Mouse (Mus musculus): ENCODE results near the gene Ceacam18. TPM values are rescaled to one million over a fixed set of nuclear protein-coding genes. Genes with fewer than 3 reads are reported as not detected.
A peak's percentile ranks its signal among the peaks of the same experiment; 100 is the strongest.
"Not testable (repeated sequence)": the region's sequence is repeated elsewhere in the genome, so short reads cannot be mapped to it uniquely, and the experiment has no call there.

Ceacam18 gene
- total RNA-seq, 2 experiments from 2014 or later = 0.12 TPM; not detected in 1

DNA sequence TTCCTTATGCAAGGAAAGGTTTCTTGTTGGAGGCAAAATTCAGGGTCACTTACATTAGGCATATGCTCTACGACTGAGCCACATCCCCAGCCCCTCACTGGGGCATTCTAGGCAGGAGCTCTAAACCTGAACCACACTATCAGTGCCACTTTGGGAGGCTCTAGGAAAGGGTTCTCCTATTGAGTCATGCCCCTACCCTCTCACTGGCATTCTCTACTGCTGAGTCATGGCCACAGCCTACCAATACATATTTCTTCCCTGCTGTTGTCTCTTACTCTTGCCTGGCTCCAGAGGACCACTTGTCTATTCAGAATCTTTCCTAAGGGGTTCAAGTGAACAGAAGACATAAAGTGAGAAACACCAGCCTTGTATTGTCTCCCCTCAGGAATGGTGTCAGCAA is 28.3 kb downstream of the Ceacam18 start:
- DNase-seq (ENCODE audit: extremely low spot score in 1 of 2, low spot score in 1 of 2) = no peak

- DNase-seq (ENCODE audit: extremely low spot score in 1 of 2, low spot score in 1 of 2) = not testable (repeated sequence)
Observed at GRCm38 (mm10) chr7:43667221-43667620, 32.7 kb downstream of the Ceacam18 start.

DNA sequence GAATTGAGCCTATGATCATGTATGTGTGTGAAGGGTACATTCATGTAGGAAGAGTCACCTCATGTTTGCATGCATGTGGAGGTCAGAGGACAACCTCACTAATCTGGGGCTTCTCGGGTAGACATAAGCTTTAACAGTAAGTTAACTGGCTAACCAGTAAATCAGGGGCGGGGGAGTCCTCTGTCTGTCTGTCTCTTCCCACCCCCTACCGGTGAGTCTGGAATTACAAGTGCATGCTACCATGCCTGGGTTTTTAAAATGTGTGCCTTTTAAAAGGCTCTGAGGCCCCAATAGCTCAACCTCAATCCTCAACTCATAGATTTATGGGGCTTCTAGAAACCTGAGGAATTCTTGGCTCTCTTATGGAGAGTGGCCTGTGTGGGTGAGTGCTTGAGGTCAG is 34.1 kb downstream of the Ceacam18 start:
- DNase-seq (ENCODE audit: extremely low spot score in 1 of 2, low spot score in 1 of 2) = peak in 1 of 2 experiments; percentile 12

DNA sequence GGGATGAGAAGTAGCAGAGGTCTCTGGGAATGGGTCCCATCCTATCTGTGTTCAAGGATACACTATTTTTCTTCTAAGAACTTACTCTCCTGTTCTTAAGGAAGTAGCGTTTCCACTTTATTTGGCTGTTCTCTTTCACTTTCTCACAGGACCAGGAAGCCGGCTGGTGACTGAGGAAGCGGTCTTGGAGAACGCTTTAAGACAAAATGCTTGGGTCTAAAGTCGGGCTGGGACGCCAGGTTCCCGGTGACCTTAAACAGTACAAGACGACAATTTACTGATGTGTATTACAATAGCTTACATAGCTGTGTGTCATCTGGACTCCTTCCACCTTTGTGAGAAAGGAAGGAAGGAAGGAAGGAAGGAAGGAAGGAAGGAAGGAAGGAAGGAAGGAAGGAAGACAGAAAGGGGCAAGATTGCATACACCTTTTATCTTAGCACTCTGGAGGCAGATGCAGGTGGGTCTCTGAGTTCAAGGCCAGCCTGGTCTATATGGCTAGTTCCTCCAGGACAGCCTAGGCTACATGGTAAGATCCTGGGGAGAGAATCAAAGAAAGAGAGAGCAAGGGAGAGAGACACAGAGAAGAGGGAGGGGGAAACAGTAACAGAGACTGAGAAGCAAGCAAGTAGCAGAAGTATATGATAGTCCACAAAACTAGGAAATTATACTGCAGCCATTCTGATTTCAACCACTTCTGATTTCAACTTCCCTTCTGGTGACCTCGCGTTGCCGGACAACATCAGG is 36.7 kb downstream of the Ceacam18 start:
- no peak for DNase-seq (ENCODE audit: extremely low spot score in 1 of 2, low spot score in 1 of 2)

DNA sequence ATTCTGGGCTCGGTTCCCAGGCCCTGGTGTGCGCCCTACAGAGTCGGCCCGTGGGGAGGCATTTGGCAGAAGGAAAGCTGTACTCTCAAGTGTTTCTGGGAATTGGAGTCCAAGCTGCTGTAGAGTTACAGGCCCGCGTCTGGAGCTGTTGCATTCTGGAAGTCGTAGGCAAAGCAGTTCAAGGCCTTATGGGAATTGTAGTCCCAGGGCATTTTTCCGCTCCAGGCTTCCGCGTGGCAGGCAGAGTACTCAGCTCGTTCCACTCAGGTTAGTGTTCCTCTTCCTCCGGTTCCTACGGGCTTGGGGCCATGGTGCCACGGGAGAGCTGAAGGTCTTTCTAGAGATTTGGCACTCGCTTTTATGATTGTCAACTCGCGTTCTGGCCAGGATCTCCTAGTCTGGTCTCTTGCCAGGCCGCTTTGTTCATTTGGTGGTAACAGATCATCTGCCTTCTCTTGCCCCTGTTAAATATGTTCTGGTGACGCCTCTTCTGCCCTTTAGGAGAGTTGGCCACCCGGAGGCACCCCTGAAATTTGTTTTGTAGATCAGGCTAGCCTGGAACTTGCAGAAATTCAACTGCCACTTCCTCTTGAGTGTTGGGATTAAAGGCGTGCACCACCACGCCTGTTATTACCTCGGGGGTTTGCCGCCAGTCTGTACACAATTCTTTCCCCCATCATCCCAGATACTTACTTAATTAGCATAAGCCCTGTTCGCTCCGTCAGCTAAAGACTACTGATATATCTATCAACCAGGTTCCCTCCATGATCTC is 37.5 kb downstream of the Ceacam18 start, which contains the start of gene Ctu1:
Gene Ctu1 (plus strand): TSS at position 208 of the 772 bp plus-strand sequence.
- peak; percentile 67 to 75 for DNase-seq (ENCODE audit: extremely low spot score in 1 of 2, low spot score in 1 of 2)

GRCm38 (mm10) chr7:43672581-43673260 is 38.2 kb downstream of the Ceacam18 start:
- DNase-seq (ENCODE audit: extremely low spot score in 1 of 2, low spot score in 1 of 2) = peak in 1 of 2 experiments; percentile 4

DNA sequence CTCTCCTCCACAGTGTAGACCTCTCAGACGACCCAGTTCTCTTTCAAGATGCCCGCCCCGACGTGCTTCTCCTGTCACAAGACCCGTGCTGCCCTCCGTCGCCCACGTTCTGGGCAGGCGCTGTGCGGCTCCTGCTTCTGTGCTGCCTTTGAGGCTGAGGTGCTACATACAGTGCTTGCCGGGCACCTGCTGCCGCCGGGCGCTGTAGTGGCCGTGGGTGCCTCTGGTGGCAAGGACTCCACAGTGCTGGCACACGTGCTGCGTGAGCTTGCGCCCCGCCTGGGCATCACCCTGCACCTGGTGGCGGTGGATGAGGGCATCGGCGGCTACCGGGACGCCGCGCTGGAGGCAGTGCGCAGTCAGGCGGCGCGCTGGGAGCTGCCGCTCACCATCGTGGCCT is 40.6 kb downstream of the Ceacam18 start:
- no peak for DNase-seq (ENCODE audit: extremely low spot score in 1 of 2, low spot score in 1 of 2)

GRCm38 (mm10) chr7:43678517-43678916 is 44.0 kb downstream of the Ceacam18 start:
- peak in 1 of 2 experiments; percentile 60 for DNase-seq (ENCODE audit: extremely low spot score in 1 of 2, low spot score in 1 of 2)

GRCm38 (mm10) chr7:43680960-43681359 is 46.5 kb downstream of the Ceacam18 start:
- DNase-seq (ENCODE audit: extremely low spot score in 1 of 2, low spot score in 1 of 2) = peak; percentile 52 to 76

GRCm38 (mm10) chr7:43682511-43682910 is 48.0 kb downstream of the Ceacam18 start:
- not testable (repeated sequence) for DNase-seq (ENCODE audit: extremely low spot score in 1 of 2, low spot score in 1 of 2)

DNA sequence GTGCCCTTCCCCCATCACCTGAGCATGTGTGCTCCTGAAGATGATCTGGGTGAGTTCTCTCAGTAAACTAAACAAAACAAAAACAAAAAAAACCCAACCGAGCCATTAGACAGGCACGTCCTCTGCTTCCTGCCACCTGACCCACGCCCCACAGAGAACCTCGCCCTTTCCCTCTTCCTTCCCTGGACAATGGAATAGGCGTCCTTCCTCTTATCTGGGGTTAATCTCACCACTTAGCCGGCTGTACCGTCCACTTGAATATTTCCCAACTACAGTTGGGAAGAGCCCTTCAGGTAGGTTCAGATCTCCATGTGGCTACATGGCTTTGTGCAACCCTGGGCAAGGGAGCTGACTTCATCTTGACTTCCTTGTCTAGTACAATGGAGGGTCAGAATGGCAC is 50.6 kb downstream of the Ceacam18 start:
- DNase-seq (ENCODE audit: extremely low spot score in 1 of 2, low spot score in 1 of 2) = no peak

DNA sequence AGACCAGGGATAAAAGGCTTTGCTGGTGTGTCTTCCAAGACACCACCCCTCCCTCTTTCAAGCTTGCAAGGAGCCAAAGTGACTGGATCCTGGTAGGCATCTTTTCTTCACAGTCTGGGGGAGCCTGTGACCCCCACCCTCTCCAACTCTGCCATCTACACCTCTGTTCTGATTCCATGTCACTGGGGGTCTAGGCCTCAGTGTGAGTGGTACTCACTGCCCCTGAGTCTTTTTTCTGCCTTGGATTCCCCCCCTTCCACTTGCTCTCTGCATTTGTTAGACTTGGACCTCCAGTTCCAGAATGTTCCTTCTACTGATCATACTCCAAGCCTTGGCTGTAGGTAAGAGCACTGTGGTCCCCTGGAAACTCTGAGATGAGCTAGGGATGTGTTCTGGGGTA is 55.6 kb downstream of the Ceacam18 start, which contains the start of gene Klk14:
Gene Klk14 (plus strand): TSS at position 301 of the 400 bp plus-strand sequence.
- DNase-seq (ENCODE audit: extremely low spot score in 1 of 2, low spot score in 1 of 2) = no peak

Other genes with a start within 250 kb of the Ceacam18 start
- under 1 TPM in 1 of 2 experiments, not detected in 1; 0.38 TPM for gene Siglecg, start 226.5 kb upstream of the Ceacam18 start, total RNA-seq (2021)
- gene Lim2, start 207.0 kb upstream of the Ceacam18 start, total RNA-seq (2021) = not detected
- gene Nkg7, start 197.6 kb upstream of the Ceacam18 start, total RNA-seq (2021) = not detected
- not detected for gene Cldnd2, start 193.9 kb upstream of the Ceacam18 start, total RNA-seq (2021)
- 10 to 100 TPM; 58.8 to 77.2 TPM for gene Etfb, start 190.6 kb upstream of the Ceacam18 start, total RNA-seq (2021)
- 1 to 10 TPM in 1 of 2 experiments, not detected in 1; 1.6 TPM for gene Gm45233, start 190.6 kb upstream of the Ceacam18 start, total RNA-seq (2021)
- 1 to 10 TPM; 1.8 to 1.9 TPM for gene Vsig10l, start 171.6 kb upstream of the Ceacam18 start, total RNA-seq (2021)
- gene Iglon5, start 144.6 kb upstream of the Ceacam18 start, total RNA-seq (2021) = 10 to 100 TPM; 24.0 to 29.3 TPM
- gene 4931406B18Rik, start 128.8 kb upstream of the Ceacam18 start, total RNA-seq (2021) = not detected
- gene Cd33, start 90.3 kb upstream of the Ceacam18 start, total RNA-seq (2021) = 1 to 10 TPM; 3.2 to 5.7 TPM
- 1 to 10 TPM; 5.2 to 6.1 TPM for gene Zfp658, start 72.5 kb upstream of the Ceacam18 start, total RNA-seq (2021)
- gene Zfp719, start 55.1 kb upstream of the Ceacam18 start, total RNA-seq (2021) = 10 to 100 TPM; 21.6 to 25.3 TPM
- gene Zfp819, start 27.5 kb upstream of the Ceacam18 start, total RNA-seq (2021) = under 1 TPM in 1 of 2 experiments, not detected in 1; 0.20 TPM
- gene Siglece, start 25.5 kb downstream of the Ceacam18 start, total RNA-seq (2021) = under 1 TPM; 0.45 to 0.98 TPM
- gene Ctu1, start 37.3 kb downstream of the Ceacam18 start, total RNA-seq (2021) = 10 to 100 TPM in 1 of 2 experiments, 1 to 10 TPM in 1; 8.8 to 11.6 TPM
- gene Klk14, start 55.7 kb downstream of the Ceacam18 start, total RNA-seq (2021) = not detected
- not detected for gene Klk13, start 77.9 kb downstream of the Ceacam18 start, total RNA-seq (2021)
- not detected for gene Klk12, start 134.2 kb downstream of the Ceacam18 start, total RNA-seq (2021)
- gene Klk11, start 139.9 kb downstream of the Ceacam18 start, total RNA-seq (2021) = not detected
- 1 to 10 TPM in 1 of 2 experiments, under 1 TPM in 1; 0.39 to 1.4 TPM for gene Klk10, start 146.3 kb downstream of the Ceacam18 start, total RNA-seq (2021)
- under 1 TPM in 1 of 2 experiments, not detected in 1; 0.23 TPM for gene Klk9, start 157.2 kb downstream of the Ceacam18 start, total RNA-seq (2021)
- gene Klk8, start 162.9 kb downstream of the Ceacam18 start, total RNA-seq (2021) = 10 to 100 TPM; 25.8 to 26.0 TPM
- under 1 TPM; 0.26 to 0.54 TPM for gene Klk7, start 176.6 kb downstream of the Ceacam18 start, total RNA-seq (2021)
- not detected for gene Klk6, start 189.8 kb downstream of the Ceacam18 start, total RNA-seq (2021)
- gene Klk5, start 207.3 kb downstream of the Ceacam18 start, total RNA-seq (2021) = not detected
- gene Klk4, start 246.5 kb downstream of the Ceacam18 start, total RNA-seq (2021) = not detected

Measured in layer of hippocampus, postnatal 25 days (tissue).